Mouse (Mus musculus): ENCODE measurements around the gene Mrgpra9. TPM values are rescaled to one million over a fixed set of nuclear protein-coding genes. Genes with fewer than 3 reads are reported as not detected.
"Not testable (repeated sequence)": the region's sequence is repeated elsewhere in the genome, so short reads cannot be mapped to it uniquely, and the experiment has no call there.

Gene Mrgpra9
- polyA plus RNA-seq (2012; rRNA removed): not detected in 2 replicates

- H3K27ac ChIP-seq (ENCODE audit: insufficient read depth, low read length): no peak within 1 kb of the TSS
- H3K4me1 ChIP-seq (ENCODE audit: control insufficient read depth, insufficient read depth, low read length): no peaks in the 10 kb centered on the region
- 54% methylated on average over 1 of the region's 1 CpGs for WGBS
- H3K4me3 ChIP-seq (replicated peaks; ENCODE audit: insufficient read depth, low read depth, low read length): no peak within 1 kb of the TSS
- DNase-seq: no peak
- no peaks in the 10 kb centered on the region for H3K27me3 ChIP-seq (ENCODE audit: control insufficient read depth, insufficient read depth, low read length)
- no peak for TF ChIP-seq CTCF (IDR thresholded peaks at IDR 0.05; ENCODE audit: borderline replicate concordance, insufficient read depth, low read depth, low read length)
- TF ChIP-seq POLR2A (IDR thresholded peaks at IDR 0.05; ENCODE audit: borderline replicate concordance, insufficient read depth, low read length): no peak
These were observed at the start of gene Mrgpra9 for GRCm38 (mm10) chr7:47252770-47253169. TSS of gene Mrgpra9 (minus strand) at chr7:47252848.

DNA sequence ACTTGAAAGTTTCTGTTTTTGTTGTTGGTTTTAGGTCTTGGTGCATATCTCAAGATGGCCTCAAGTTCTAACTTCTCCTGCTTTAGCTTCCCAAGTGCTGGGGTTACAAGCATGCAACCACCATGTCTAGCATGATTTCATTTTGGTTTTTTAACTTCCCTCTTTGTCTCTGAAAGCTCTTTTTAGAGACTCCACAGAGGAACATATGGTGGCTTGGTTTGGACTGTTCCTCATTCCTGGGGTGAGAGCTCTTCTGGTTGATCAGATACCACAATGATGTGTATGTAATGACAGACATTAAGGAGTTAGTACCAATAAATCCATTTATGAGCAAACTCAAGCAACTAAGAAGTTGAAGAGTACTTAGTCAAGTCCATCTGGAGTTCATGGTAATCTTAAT, 47.0 kb upstream of the Mrgpra9 start:
- H3K4me1 ChIP-seq (ENCODE audit: control insufficient read depth, insufficient read depth, low read length); DNase-seq; H3K4me3 ChIP-seq (replicated peaks; ENCODE audit: insufficient read depth, low read depth, low read length); H3K27ac ChIP-seq (ENCODE audit: insufficient read depth, low read length); H3K27me3 ChIP-seq (ENCODE audit: control insufficient read depth, insufficient read depth, low read length): not testable (repeated sequence)

DNA sequence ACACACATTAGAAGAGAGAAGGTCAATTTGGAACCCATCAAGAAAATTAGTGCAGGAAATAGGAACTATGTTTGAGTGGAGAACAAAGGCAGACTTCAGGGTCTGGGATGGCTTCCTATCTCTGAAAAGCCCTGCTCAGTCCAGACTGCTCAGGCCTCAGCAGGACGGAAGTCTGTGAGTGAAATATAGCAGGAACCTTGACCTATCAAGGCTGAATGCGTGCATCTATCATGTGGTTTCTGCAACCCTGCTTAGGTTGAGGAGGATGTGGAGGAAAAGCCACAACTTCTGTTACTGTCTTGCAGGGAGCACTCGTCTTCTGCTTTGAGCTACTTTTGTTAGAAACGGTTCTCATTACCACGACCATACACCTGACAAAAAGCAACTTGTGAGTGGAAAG, 18.9 kb upstream of the Mrgpra9 start:
- not testable (repeated sequence) for H3K4me1 ChIP-seq (ENCODE audit: control insufficient read depth, insufficient read depth, low read length); H3K27me3 ChIP-seq (ENCODE audit: control insufficient read depth, insufficient read depth, low read length); DNase-seq; H3K4me3 ChIP-seq (replicated peaks; ENCODE audit: insufficient read depth, low read depth, low read length); H3K27ac ChIP-seq (ENCODE audit: insufficient read depth, low read length)
- 82% methylated on average over 5 of the region's 5 CpGs for WGBS

- DNase-seq: no peak
- no peaks in the 10 kb centered on the region for H3K27me3 ChIP-seq (ENCODE audit: control insufficient read depth, insufficient read depth, low read length)
- WGBS: 61% methylated on average over 3 of the region's 3 CpGs
These were observed 8.0 kb downstream of the Mrgpra9 start for GRCm38 (mm10) chr7:47244658-47245057.

DNA sequence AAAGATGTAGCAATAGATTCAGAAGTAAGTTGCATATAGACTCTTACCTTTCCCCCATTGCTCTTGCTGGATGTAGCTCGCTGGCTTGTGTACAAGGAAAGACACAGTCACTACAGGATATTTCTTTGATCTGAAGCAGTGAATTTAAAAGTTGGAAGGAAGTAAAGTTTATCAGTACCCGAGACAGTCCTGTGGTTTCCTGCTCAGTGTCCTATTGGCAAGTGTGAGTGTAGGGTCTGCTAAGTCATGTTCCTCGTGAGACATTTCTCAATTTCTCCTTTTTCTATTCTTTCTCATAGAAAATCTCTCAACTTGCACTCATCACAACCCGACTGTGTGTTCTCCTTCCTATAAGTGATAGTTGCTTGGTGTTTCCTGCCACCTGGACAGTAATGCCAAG, 47.8 kb downstream of the Mrgpra9 start, which contains the start of gene Mrgpra6:
TSS of gene Mrgpra6 (minus strand) at position 91 of the 400 bp plus-strand sequence.
- 55% methylated on average over 4 of the region's 4 CpGs for WGBS

More at GRCm38 (mm10) chr7:47244658-47245057, 8.0 kb downstream of the Mrgpra9 start:
- Histone ChIP-seq H3K4me3 (replicated peaks; ENCODE audit: insufficient read depth, low read depth, low read length) (no peak overlapping the region), H3K4me1 (ENCODE audit: control insufficient read depth, insufficient read depth, low read length) (no peaks in the 10 kb centered on the region), H3K27ac (ENCODE audit: insufficient read depth, low read length) (no peak overlapping the region)
- TF ChIP-seq CTCF (IDR thresholded peaks at IDR 0.05; ENCODE audit: borderline replicate concordance, insufficient read depth, low read depth, low read length): no peak
- no peak for TF ChIP-seq POLR2A (IDR thresholded peaks at IDR 0.05; ENCODE audit: borderline replicate concordance, insufficient read depth, low read length)

GRCm38 (mm10) chr7:47195271-47195670, 57.4 kb downstream of the Mrgpra9 start:
- Histone ChIP-seq H3K27me3 (ENCODE audit: control insufficient read depth, insufficient read depth, low read length) (no peaks in the 10 kb centered on the region), H3K4me1 (ENCODE audit: control insufficient read depth, insufficient read depth, low read length) (no peaks in the 10 kb centered on the region), H3K4me3 (replicated peaks; ENCODE audit: insufficient read depth, low read depth, low read length) (no peak overlapping the region), H3K27ac (ENCODE audit: insufficient read depth, low read length) (no peak overlapping the region)
- no peak for DNase-seq
- TF ChIP-seq CTCF (IDR thresholded peaks at IDR 0.05; ENCODE audit: borderline replicate concordance, insufficient read depth, low read depth, low read length): no peak
- no peak for TF ChIP-seq POLR2A (IDR thresholded peaks at IDR 0.05; ENCODE audit: borderline replicate concordance, insufficient read depth, low read length)
- WGBS: 52% methylated on average over 1 of the region's 1 CpGs

More for the DNA sequence above, 47.8 kb downstream of the Mrgpra9 start, which contains the start of gene Mrgpra6:
- DNase-seq: no peak
- TF ChIP-seq CTCF (IDR thresholded peaks at IDR 0.05; ENCODE audit: borderline replicate concordance, insufficient read depth, low read depth, low read length): no peak
- TF ChIP-seq POLR2A (IDR thresholded peaks at IDR 0.05; ENCODE audit: borderline replicate concordance, insufficient read depth, low read length): no peak
- no peaks in the 10 kb centered on the region for H3K4me1 ChIP-seq (ENCODE audit: control insufficient read depth, insufficient read depth, low read length)
- H3K4me3 ChIP-seq (replicated peaks; ENCODE audit: insufficient read depth, low read depth, low read length): no peak within 1 kb of the TSS
- no peaks in the 10 kb centered on the region for H3K27me3 ChIP-seq (ENCODE audit: control insufficient read depth, insufficient read depth, low read length)
- H3K27ac ChIP-seq (ENCODE audit: insufficient read depth, low read length): no peak within 1 kb of the TSS

Other genes starting within 250 kb of the Mrgpra9 start
- 11.2 and 11.3 TPM in 2 replicates for gene Spty2d1, start 244.4 kb downstream of the Mrgpra9 start, polyA plus RNA-seq (2012; rRNA removed)
- 18.1 and 19.0 TPM in 2 replicates for gene Tmem86a, start 202.2 kb downstream of the Mrgpra9 start, polyA plus RNA-seq (2012; rRNA removed)
- 47.4 and 61.1 TPM in 2 replicates for gene Ptpn5, start 119.2 kb downstream of the Mrgpra9 start, polyA plus RNA-seq (2012; rRNA removed)
- not detected in 2 replicates for gene Mrgpra6, start 47.9 kb downstream of the Mrgpra9 start, polyA plus RNA-seq (2012; rRNA removed)
- not detected in 2 replicates for gene Mrgpra1, start 101.4 kb upstream of the Mrgpra9 start, polyA plus RNA-seq (2012; rRNA removed)
- not detected in 2 replicates for gene Mrgpra2a, start 199.3 kb upstream of the Mrgpra9 start, polyA plus RNA-seq (2012; rRNA removed)

All from cerebellum, adult 2 months (tissue).